Mouse (Mus musculus) spleen, adult 2 months (tissue): Measurements from ENCODE around the gene Nrip1. TPM values are rescaled to one million over a fixed set of nuclear protein-coding genes. Genes with fewer than 3 reads are reported as not detected.

Source experiments
- DNase-seq, 2 experiments: peaks; one replicate each; pipeline versions ENCODE4 v3.0.0 to v3.0.0-alpha.2; 2012 to 2021; ENCODE audit warnings: low spot score in 2 of 2, low read depth in 1 of 2
- H3K27ac ChIP-seq: fragments of 200-500 bp; 2 replicates; pipeline ENCODE4 v1.5.1; 2012; ENCODE audit warnings: low read length, inconsistent platforms; ENCODE audit not compliant: insufficient read depth
- H3K27me3 ChIP-seq: fragments of 200-500 bp; 2 replicates; pipeline ENCODE4 v1.6.1; 2012; ENCODE audit warnings: mild to moderate bottlenecking, moderate library complexity, low read length, inconsistent platforms; ENCODE audit not compliant: control insufficient read depth, insufficient read depth
- H3K36me3 ChIP-seq: fragments of 200-500 bp; 2 replicates; pipeline ENCODE4 v1.6.1; 2012; ENCODE audit warnings: mild to moderate bottlenecking, low read length, inconsistent platforms; ENCODE audit not compliant: control insufficient read depth, insufficient read depth
- H3K4me1 ChIP-seq: fragments of 200-500 bp; 2 replicates; pipeline ENCODE4 v1.6.1; 2011; ENCODE audit warnings: inconsistent platforms; ENCODE audit not compliant: control insufficient read depth, insufficient read depth, insufficient read length
- H3K4me3 ChIP-seq: fragments of 200-500 bp; 2 replicates; pipeline ENCODE4 v1.5.1; 2011; ENCODE audit warnings: mild to moderate bottlenecking, inconsistent platforms; ENCODE audit not compliant: insufficient read depth, insufficient read length; ENCODE audit errors: extremely low read depth
- CTCF ChIP-seq: fragments of 200-500 bp; IDR thresholded peaks from 2 replicates; pipeline ENCODE4 v1.5.1; 2011; ENCODE audit warnings: mild to moderate bottlenecking, inconsistent platforms; ENCODE audit not compliant: insufficient read depth, insufficient read length, insufficient replicate concordance; ENCODE audit errors: extremely low read depth
- POLR2A ChIP-seq: fragments of 200-500 bp; IDR thresholded peaks from 2 replicates; pipeline ENCODE4 v1.6.1; 2011; ENCODE audit warnings: low read depth, low read length, inconsistent platforms
- whole genome bisulfite sequencing: fragments of 180-500 bp; shearing (Covaris S2); methylation state at CpG from one replicate; pipeline ENCODE4 v1.1.7; 2018; 5-methylcytosine and 5-hydroxymethylcytosine counted together
- polyA plus RNA-seq: library from polyadenylated mRNA; depleted of rRNA; stranded (reverse); fragments of >200 nt; gene quantifications from 2 replicates; pipeline ENCODE4 v1.2.3, GENCODE M21; 2012

The Nrip1 gene
- polyA plus RNA-seq, 1 experiment = 4.5 TPM

DNA sequence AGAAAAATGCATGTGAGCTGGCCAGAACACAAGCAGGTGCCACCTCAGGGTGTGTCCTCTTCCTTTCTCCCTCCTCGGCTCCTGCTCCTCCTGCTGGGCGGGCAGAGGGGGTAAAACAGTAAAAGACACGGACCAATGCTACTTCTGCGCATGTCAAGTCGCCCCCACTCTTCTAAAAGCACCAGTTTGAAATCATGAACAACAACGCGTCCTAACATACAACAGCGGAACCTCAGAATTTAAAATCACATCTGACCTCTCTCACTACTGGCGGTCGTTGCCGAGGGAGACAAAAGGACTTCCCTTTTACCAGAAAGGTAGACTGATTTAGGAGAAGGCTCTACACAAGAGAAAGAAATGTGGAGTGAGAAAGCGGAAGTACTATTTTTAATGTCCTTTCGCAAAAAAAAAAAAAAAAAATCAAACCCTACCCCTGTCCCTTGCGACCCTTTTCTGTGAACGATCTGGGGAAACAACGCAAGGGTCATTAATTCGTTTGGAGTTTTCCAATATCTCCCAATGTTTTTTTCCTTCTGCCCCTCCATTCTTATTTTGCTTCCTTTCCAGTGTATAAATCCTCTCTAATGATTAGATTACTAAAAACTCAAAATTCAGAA, 7.7 kb downstream of the Nrip1 start:
- 10% methylated on average over 17 of the region's 17 CpGs for WGBS
- Histone ChIP-seq H3K4me1 (peaks cover 16% of the 10 kb centered on the region), H3K27ac (peak overlapping the region; percentile 73)

DNA sequence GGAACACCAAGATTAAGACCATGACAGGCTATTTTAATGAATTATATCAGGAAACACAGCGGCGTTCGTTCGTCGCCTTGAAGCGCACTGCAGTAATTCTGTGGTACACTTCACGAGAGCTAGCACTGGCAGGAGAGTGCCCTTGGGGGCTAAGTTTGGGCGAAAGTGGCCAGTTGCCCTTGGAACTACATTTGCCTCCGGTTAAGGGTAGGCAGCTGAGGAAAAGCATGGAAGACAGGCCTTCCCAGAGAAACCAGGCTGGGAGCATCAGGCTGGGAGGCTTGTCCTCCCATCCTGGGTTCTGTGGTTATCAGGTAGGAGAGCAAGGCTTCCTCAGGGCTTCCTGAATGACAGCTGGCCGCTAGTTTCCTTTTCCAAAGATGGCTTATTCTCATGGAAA, 8.4 kb downstream of the Nrip1 start:
- no peak overlapping the region for H3K27ac ChIP-seq
- no peak for TF ChIP-seq CTCF
- TF ChIP-seq POLR2A = no peak

More for the DNA sequence above, 7.7 kb downstream of the Nrip1 start:
- Histone ChIP-seq H3K36me3 (no peaks in the 10 kb centered on the region), H3K4me3 (peak overlapping the region; percentile 49), H3K27me3 (no peaks in the 10 kb centered on the region)
- TF ChIP-seq POLR2A (no peak), CTCF (peak; percentile 14; the same call in 1 of the 2 replicates)
- DNase-seq = peak in 1 of 2 experiments; percentile 46

DNA sequence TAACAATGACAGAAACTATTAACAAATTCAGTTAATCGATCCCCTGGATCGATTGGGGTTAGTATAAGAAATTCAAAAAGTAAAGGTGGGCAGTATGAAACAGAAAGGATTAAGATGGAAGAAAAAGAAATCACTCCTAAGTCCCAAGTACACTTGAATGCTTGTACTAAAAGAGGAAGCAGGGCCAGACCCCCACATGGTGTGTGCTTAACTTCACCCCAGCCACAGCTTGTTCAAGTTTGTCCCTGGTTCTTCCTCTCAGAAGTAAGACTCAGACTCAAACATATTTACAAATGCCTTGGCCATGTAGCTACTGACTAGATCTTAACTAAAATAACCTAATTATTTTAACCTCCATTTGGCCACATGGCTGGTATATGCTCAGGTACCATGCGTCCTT, 10.0 kb downstream of the Nrip1 start:
- Histone ChIP-seq H3K27ac (no peak overlapping the region), H3K36me3 (no peaks in the 10 kb centered on the region), H3K27me3 (no peaks in the 10 kb centered on the region), H3K4me3 (no peak overlapping the region), H3K4me1 (peaks cover 16% of the 10 kb centered on the region)
- TF ChIP-seq CTCF (no peak), POLR2A (no peak)
- WGBS = 90% methylated on average over 3 of the region's 3 CpGs
- peak in 1 of 2 experiments; percentile 24 for DNase-seq

More for the DNA sequence above, 8.4 kb downstream of the Nrip1 start:
- WGBS = 64% methylated on average over 10 of the region's 10 CpGs
- no peak for DNase-seq
- H3K4me1 ChIP-seq = peaks cover 16% of the 10 kb centered on the region
- H3K27me3 ChIP-seq = no peaks in the 10 kb centered on the region
- no peak overlapping the region for H3K4me3 ChIP-seq
- H3K36me3 ChIP-seq = no peaks in the 10 kb centered on the region

- WGBS = 62% methylated on average over 12 of the region's 12 CpGs
These were observed 10.6 kb downstream of the Nrip1 start for GRCm38 (mm10) chr16:76362982-76363381.

DNA sequence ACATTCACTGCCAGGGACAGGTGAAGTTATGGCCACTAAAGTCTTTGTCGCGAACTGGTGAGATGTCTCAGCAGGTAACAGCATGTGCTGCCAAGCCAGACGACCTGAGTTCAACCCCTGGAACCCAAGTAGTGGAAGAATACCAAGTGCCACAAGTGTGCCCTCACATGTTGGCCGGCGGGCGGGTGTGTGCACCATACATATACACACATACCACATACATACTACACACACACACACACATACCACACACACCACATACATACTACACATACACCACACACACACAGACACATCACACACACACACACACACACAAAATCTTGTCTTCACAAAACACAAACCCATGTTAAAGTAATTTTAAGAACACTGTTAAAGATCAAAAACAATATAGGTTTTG, 13.2 kb downstream of the Nrip1 start:
- 96% methylated on average over 6 of the region's 6 CpGs for WGBS
- H3K4me3 ChIP-seq = no peak overlapping the region
- peaks cover 12% of the 10 kb centered on the region for H3K4me1 ChIP-seq
- DNase-seq = no peak
- no peaks in the 10 kb centered on the region for H3K27me3 ChIP-seq
- TF ChIP-seq CTCF (no peak), POLR2A (no peak)
- no peaks in the 10 kb centered on the region for H3K36me3 ChIP-seq
- no peak overlapping the region for H3K27ac ChIP-seq

More at GRCm38 (mm10) chr16:76362982-76363381, 10.6 kb downstream of the Nrip1 start:
- Histone ChIP-seq H3K4me1 (peaks cover 16% of the 10 kb centered on the region), H3K27me3 (no peaks in the 10 kb centered on the region), H3K36me3 (no peaks in the 10 kb centered on the region), H3K27ac (0 out of 2 replicates have a peak overlapping the region, but pooled peaks have one; percentile 20), H3K4me3 (no peak overlapping the region)
- TF ChIP-seq CTCF (no peak), POLR2A (no peak)
- DNase-seq = no peak

DNA sequence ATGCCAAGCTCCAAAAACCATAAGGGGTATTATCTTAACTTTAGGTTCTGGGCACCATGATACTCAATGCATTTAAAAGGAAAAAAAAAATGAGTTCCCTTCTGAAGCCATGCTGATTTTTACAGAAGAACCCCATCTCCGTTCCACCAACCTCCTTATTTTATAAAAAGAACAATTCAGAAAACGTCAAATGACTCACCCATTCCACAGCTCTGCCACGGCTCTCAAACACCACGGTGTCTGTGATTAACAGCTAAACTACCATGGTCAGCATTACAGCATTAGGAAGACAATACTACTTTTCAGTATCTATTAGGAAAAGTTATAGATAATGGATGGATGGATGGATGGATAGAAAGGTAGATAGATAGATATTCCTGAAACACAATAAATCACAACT, 14.9 kb downstream of the Nrip1 start:
- Histone ChIP-seq H3K4me3 (no peak overlapping the region), H3K27ac (no peak overlapping the region), H3K36me3 (no peaks in the 10 kb centered on the region), H3K4me1 (peaks cover 8% of the 10 kb centered on the region; the same call in 1 of the 2 replicates), H3K27me3 (no peaks in the 10 kb centered on the region)
- WGBS = 77% methylated on average over 4 of the region's 4 CpGs
- no peak for TF ChIP-seq POLR2A
- TF ChIP-seq CTCF = no peak
- DNase-seq = no peak

DNA sequence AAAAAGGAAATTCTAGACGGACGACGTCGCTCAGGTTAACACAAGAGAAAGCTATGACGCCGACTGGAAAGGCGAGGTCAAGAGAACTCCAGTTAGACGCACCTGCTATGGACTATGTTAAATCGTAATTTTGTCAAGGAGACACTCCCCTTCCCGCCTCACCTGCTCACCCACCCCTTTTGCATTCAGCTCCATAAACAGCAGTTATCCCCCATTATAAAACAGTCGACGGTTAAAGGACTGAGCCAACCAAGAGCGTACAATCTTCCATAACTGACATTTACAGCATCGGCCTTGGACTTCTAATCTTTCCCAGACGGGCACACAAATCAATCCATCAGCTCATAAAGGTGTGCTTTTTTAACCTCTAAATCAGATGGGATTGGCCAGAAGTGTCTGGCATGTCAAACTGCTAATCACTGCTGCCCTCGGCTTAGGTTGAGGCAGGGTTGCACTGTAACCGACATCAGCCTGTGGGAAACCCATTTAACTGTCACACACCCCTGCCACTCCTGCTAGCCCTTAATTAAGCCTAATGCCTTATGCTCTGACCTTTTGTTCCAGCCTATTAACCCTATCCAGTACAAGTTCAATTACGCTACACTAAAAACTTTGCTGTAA, 15.4 kb downstream of the Nrip1 start:
- H3K27me3 ChIP-seq = no peaks in the 10 kb centered on the region
- TF ChIP-seq CTCF = no peak
- TF ChIP-seq POLR2A = no peak
- no peak overlapping the region for H3K27ac ChIP-seq
- H3K4me3 ChIP-seq = no peak overlapping the region
- H3K36me3 ChIP-seq = no peaks in the 10 kb centered on the region
- H3K4me1 ChIP-seq = peaks cover 8% of the 10 kb centered on the region; the same call in 1 of the 2 replicates
- 93% methylated on average over 18 of the region's 18 CpGs for WGBS
- DNase-seq = no peak
